Mouse (Mus musculus) bone marrow macrophage, adult 2 months (primary cell): ENCODE results near the gene Tyk2.

ENCODE experiments used
- CTCF ChIP-seq: IDR thresholded peaks from 2 replicates; pipeline ENCODE4 v1.5.1; 2012; ENCODE audit warnings: low read depth, mild to moderate bottlenecking, low read length, moderate library complexity
- POLR2A ChIP-seq: IDR thresholded peaks from 2 replicates; pipeline ENCODE4 v1.6.1; 2012; ENCODE audit warnings: mild to moderate bottlenecking, low read depth, low read length, borderline replicate concordance

- TF ChIP-seq POLR2A (no peak), CTCF (no peak)
These were observed 26.2 kb downstream of the Tyk2 start for GRCm38 (mm10) chr9:21104814-21105213.
